8 mouse cellular contexts compared by ENCODE assay signal in the genomic region with DNA sequence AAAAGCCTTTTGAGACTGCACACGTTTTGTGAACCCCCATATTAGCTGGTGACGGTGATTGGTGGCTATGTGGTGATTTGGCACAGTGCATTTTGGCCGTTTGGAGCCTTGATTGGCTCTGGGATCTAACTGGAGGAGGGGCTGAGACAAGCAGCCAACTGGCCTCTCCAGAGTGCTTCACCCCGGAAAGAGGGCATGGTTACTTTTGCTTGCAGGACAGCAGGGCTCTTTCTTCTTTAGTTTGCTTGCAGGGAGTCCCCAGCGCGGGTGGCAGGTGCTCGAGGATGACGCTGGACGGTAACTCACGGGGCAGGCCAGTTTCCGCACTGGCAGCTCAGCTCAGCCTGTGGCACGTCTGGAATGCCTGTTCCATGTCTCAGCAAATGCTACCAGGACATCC. TPM values are rescaled to one million over a fixed set of nuclear protein-coding genes. Genes with fewer than 3 reads are reported as not detected.
DNase-seq lines count a peak whose midpoint lies in the region; ATAC-seq and TF ChIP-seq lines count a peak whose summit lies in the region.

No protein-coding gene starts in this region.

- H3K4me1 ChIP-seq in heart, embryonic 16.5 days (ENCODE audit: control insufficient read depth, insufficient read depth, low read length): peaks cover 48% of the 10 kb centered on the region
- peaks cover 56% of the 10 kb centered on the region for H3K4me1 ChIP-seq in kidney, embryonic 15.5 days
- H3K4me1 ChIP-seq in midbrain, embryonic 15.5 days: peaks cover 43% of the 10 kb centered on the region

- no peaks in the 10 kb centered on the region for H3K9me3 ChIP-seq in heart, embryonic 16.5 days (replicated peaks; ENCODE audit: control insufficient read depth, low read length)
- no peaks in the 10 kb centered on the region for H3K9me3 ChIP-seq in kidney, embryonic 15.5 days (replicated peaks)
- no peaks in the 10 kb centered on the region for H3K9me3 ChIP-seq in midbrain, embryonic 15.5 days

- 28% methylated on average over 12 of the region's 12 CpGs for WGBS in heart, embryonic 16.5 days
- WGBS in kidney, embryonic 15.5 days: 21% methylated on average over 12 of the region's 12 CpGs
- WGBS in midbrain, embryonic 15.5 days: 26% methylated on average over 12 of the region's 12 CpGs

- H3K27ac ChIP-seq in heart, embryonic 16.5 days (ENCODE audit: low read length): peak overlapping the region; percentile 27; the same call in 1 of the 2 replicates
- peak overlapping the region; percentile 78 for H3K27ac ChIP-seq in kidney, embryonic 15.5 days
- H3K27ac ChIP-seq in midbrain, embryonic 15.5 days: 0 out of 2 replicates have a peak overlapping the region, but pooled peaks have one; percentile 18
- H3K27ac ChIP-seq in layer of hippocampus, adult 2 months: no peak overlapping the region

- no peaks in the 10 kb centered on the region for H3K27me3 ChIP-seq in heart, embryonic 16.5 days (ENCODE audit: control insufficient read depth, insufficient read depth, low read length)
- H3K27me3 ChIP-seq in kidney, embryonic 15.5 days: peaks cover 38% of the 10 kb centered on the region
- H3K27me3 ChIP-seq in midbrain, embryonic 15.5 days (replicated peaks): no peaks in the 10 kb centered on the region

- H3K4me3 ChIP-seq in heart, embryonic 16.5 days (ENCODE audit: low read length): no peak overlapping the region
- H3K4me3 ChIP-seq in kidney, embryonic 15.5 days (replicated peaks): no peak overlapping the region
- no peak overlapping the region for H3K4me3 ChIP-seq in midbrain, embryonic 15.5 days
- no peak overlapping the region for H3K4me3 ChIP-seq in layer of hippocampus, adult 2 months

- no peak for ATAC-seq in heart, embryonic 16.5 days (replicated peaks; ENCODE audit: extremely low read depth, insufficient read depth, low FRiP score)
- ATAC-seq in kidney, embryonic 15.5 days (replicated peaks; ENCODE audit: low FRiP score): no peak
- ATAC-seq in midbrain, embryonic 15.5 days (replicated peaks): no peak
- no peak for ATAC-seq in erythroblast, adult 5-6 weeks (replicated peaks; ENCODE audit: low FRiP score, poor library complexity, severe bottlenecking)

- H3K4me2 ChIP-seq in heart, embryonic 16.5 days (ENCODE audit: low read depth, low read length): no peak overlapping the region
- H3K4me2 ChIP-seq in kidney, embryonic 15.5 days: peak overlapping the region; percentile 1; the same call in 1 of the 2 replicates
- H3K4me2 ChIP-seq in midbrain, embryonic 15.5 days: no peak overlapping the region

- peak overlapping the region; percentile 6; the same call in 1 of the 2 replicates for H3K9ac ChIP-seq in heart, embryonic 16.5 days (ENCODE audit: low read length)
- no peak overlapping the region for H3K9ac ChIP-seq in kidney, embryonic 15.5 days
- H3K9ac ChIP-seq in midbrain, embryonic 15.5 days: no peak overlapping the region

- TF ChIP-seq CTCF in layer of hippocampus, adult 2 months (conservative IDR thresholded peaks at IDR 0.05): no peak

- DNase-seq in heart, postnatal 4 days: no peak
- peak; percentile 62 to 63 for DNase-seq in adrenal gland, postnatal 36 days
- DNase-seq in layer of hippocampus, adult 2 months (ENCODE audit: low spot score in 2 of 2): no peak
- DNase-seq in left cerebral cortex, adult 11 months (ENCODE audit: low spot score): no peak

- no peaks in the 10 kb centered on the region for H3K36me3 ChIP-seq in heart, embryonic 16.5 days (ENCODE audit: control insufficient read depth, insufficient read depth)
- no peaks in the 10 kb centered on the region for H3K36me3 ChIP-seq in kidney, embryonic 15.5 days
- no peaks in the 10 kb centered on the region for H3K36me3 ChIP-seq in midbrain, embryonic 15.5 days (replicated peaks)

RNA-seq across cellular contexts. Expression of a gene that starts 41.1 kb away (rescaled TPM):
- 11.5 and 12.6 TPM in 2 replicates for polyA plus RNA-seq in heart, embryonic 16.5 days (2015; fragmentation: Nextera tagmentation; extraction: Ambion mirVana)
- 10 to 100 TPM; 30.5 to 34.9 TPM for total RNA-seq in heart, postnatal 4 days (2021)
- 100 to 1,000 TPM; 200 to 332 TPM for total RNA-seq in adrenal gland, postnatal 36 days (2021)
- 8.6 and 9.9 TPM in 2 replicates for polyA plus RNA-seq in kidney, embryonic 15.5 days (2015; fragmentation: Nextera tagmentation; extraction: Ambion mirVana)
- 23.7 and 24.7 TPM in 2 replicates for polyA plus RNA-seq in midbrain, embryonic 15.5 days (2015; fragmentation: Nextera tagmentation; extraction: Ambion mirVana)
- total RNA-seq in erythroblast, adult 5-6 weeks (2015; ENCODE audit: low replicate concordance): 4.8 and 7.7 TPM in 2 replicates
- 4.3 and 9.4 TPM in 2 replicates for total RNA-seq in erythroblast, adult 5-6 weeks (2017; ENCODE audit: low replicate concordance)
- total RNA-seq in layer of hippocampus, adult 2 months (2021): 10 to 100 TPM; 53.7 to 60.4 TPM

Comparison
In these comparisons a context has a peak if more than half of its experiments do, and no peak if none do; other contexts are left out.
1. DNase-seq: peak in adrenal gland, postnatal 36 days (2 of 2); none in heart, postnatal 4 days (single experiment), layer of hippocampus, adult 2 months (0 of 2) and left cerebral cortex, adult 11 months (single experiment).